Mouse (Mus musculus): Measurements from ENCODE around the gene Rps6ka2.

- no peak for TF ChIP-seq GATA1 (IDR thresholded peaks at IDR 0.05; ENCODE audit: low read length)
- TF ChIP-seq TAL1 (IDR thresholded peaks at IDR 0.05; ENCODE audit: low read length) = no peak
Measured at GRCm38 (mm10) chr17:7165524-7165923, 4.4 kb upstream of the Rps6ka2 start.

Data from erythroblast, embryonic 14.5 days (primary cell).